Mouse (Mus musculus) spleen, adult 2 months (tissue): ENCODE results near the gene Gps2.

Source experiments
- CTCF ChIP-seq: fragments of 200-500 bp; IDR thresholded peaks from 2 replicates; pipeline ENCODE4 v1.5.1; 2011; ENCODE audit warnings: mild to moderate bottlenecking, inconsistent platforms; ENCODE audit not compliant: insufficient read depth, insufficient read length, insufficient replicate concordance; ENCODE audit errors: extremely low read depth
- POLR2A ChIP-seq: fragments of 200-500 bp; IDR thresholded peaks from 2 replicates; pipeline ENCODE4 v1.6.1; 2011; ENCODE audit warnings: low read depth, low read length, inconsistent platforms

GRCm38 (mm10) chr11:69931769-69932168, 18.1 kb downstream of the Gps2 start:
- TF ChIP-seq POLR2A (no peak), CTCF (no peak)
